Mouse (Mus musculus): ENCODE data around the gene 1700003F12Rik. TPM values are rescaled to one million over a fixed set of nuclear protein-coding genes. Genes with fewer than 3 reads are reported as not detected.

The 1700003F12Rik gene
- polyA plus RNA-seq (2015; fragmentation: Nextera tagmentation; extraction: Ambion mirVana) = 0.76 and 2.1 TPM in 2 replicates

DNA sequence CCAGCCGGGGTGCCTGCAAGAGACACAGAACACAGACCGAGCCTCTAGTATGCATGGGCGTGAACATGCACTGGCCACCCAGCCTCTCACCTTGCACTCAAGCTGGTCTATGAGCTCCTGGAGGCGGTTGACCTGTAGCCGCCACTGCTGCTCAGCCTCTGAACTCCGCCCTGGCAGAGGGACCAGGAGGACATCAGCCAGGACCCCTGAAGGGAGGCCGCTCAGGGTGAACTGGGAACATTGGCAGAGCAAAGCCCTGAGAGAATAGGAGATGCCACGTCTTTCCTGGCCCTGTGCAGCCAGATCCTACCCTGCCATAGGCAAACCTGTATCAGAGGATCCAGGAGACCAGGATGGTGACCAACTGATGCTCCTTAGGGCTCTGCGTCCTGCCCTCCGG lies at the start of gene 1700003F12Rik:
TSS of gene 1700003F12Rik (plus strand) at position 375 of the 400 bp plus-strand sequence.
- peaks cover 21% of the 10 kb centered on the region for H3K27me3 ChIP-seq
- 0 out of 2 replicates have a peak, but pooled peaks cover under 1% of the 10 kb centered on the region for H3K36me3 ChIP-seq
- H3K9ac ChIP-seq = no peak within 1 kb of the TSS
- no peak for ATAC-seq (ENCODE audit: low read depth)
- H3K4me3 ChIP-seq = no peak within 1 kb of the TSS
- no peak within 1 kb of the TSS for H3K4me2 ChIP-seq
- H3K9me3 ChIP-seq = no peaks in the 10 kb centered on the region
- H3K4me1 ChIP-seq (replicated peaks) = peaks cover 19% of the 10 kb centered on the region
- H3K27ac ChIP-seq (replicated peaks) = no peak within 1 kb of the TSS
- WGBS = 92% methylated on average over 10 of the region's 10 CpGs

DNA sequence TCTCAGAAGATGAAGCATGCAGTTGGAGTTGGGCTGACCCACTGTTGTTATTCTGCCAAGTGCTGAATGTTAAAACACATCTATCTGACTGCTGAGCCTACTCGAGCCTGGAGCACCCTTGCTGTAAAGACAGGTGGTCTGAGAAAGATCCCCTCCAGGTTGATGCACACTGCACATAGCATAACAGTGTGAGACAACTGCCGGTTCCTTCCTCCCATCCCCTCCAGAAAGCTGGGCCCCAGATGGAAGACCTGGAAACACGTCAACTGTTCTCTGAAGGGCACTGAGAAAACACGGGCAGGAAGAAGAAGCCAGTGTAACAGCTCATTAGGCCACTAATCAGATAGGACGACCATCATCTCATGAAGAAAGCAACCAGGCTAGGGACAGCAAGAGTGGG lies 48.3 kb upstream of the 1700003F12Rik start:
- peaks cover 16% of the 10 kb centered on the region for H3K36me3 ChIP-seq
- WGBS = 48% methylated on average over 5 of the region's 5 CpGs
- H3K4me3 ChIP-seq = no peak overlapping the region
- no peaks in the 10 kb centered on the region for H3K27me3 ChIP-seq
- H3K4me1 ChIP-seq (replicated peaks) = peaks cover 5% of the 10 kb centered on the region
- H3K27ac ChIP-seq (replicated peaks) = no peak overlapping the region
- ATAC-seq (ENCODE audit: low read depth) = no peak
- no peak overlapping the region for H3K9ac ChIP-seq
- no peaks in the 10 kb centered on the region for H3K9me3 ChIP-seq
- H3K4me2 ChIP-seq = no peak overlapping the region

DNA sequence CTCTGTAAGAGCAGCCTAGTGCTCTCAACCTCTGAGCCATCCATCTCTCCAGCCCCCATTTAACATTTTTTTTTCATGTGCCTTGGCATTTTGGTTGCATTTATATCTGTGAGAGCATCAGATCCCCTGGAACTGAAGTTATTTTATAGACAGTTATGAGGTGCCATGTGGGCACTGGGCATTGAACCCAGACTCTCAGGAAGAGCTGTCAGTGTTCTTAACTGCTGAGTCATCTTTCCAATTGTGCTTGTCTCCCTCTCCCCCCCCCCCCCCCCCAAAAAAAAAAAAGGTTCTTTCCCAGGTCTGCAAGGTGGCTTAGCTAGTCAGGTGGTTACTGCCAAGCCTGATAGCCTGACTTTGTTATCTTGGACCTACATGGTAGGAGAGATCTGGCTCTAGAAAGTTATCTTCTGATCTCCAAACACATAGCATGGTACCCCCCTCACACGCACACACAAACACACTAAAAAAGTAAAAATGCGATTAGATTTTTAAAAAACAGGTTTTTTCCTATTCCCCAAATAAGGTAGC lies 47.1 kb upstream of the 1700003F12Rik start:
- H3K9me3 ChIP-seq = no peaks in the 10 kb centered on the region
- H3K4me1 ChIP-seq (replicated peaks) = peaks cover 5% of the 10 kb centered on the region
- no peak for ATAC-seq (ENCODE audit: low read depth)
- H3K4me3 ChIP-seq = no peak overlapping the region
- no peak overlapping the region for H3K27ac ChIP-seq (replicated peaks)
- WGBS = 95% methylated on average over 2 of the region's 2 CpGs
- H3K9ac ChIP-seq = no peak overlapping the region
- H3K27me3 ChIP-seq = no peaks in the 10 kb centered on the region
- H3K4me2 ChIP-seq = no peak overlapping the region
- H3K36me3 ChIP-seq = peaks cover 26% of the 10 kb centered on the region

GRCm38 (mm10) chr2:154500758-154501157 lies 46.1 kb upstream of the 1700003F12Rik start:
- 82% methylated on average over 3 of the region's 3 CpGs for WGBS
- H3K36me3 ChIP-seq = peaks cover 27% of the 10 kb centered on the region
- peaks cover 5% of the 10 kb centered on the region for H3K4me1 ChIP-seq (replicated peaks)
- H3K4me2 ChIP-seq = no peak overlapping the region
- no peak overlapping the region for H3K9ac ChIP-seq
- ATAC-seq (ENCODE audit: low read depth) = no peak
- no peaks in the 10 kb centered on the region for H3K27me3 ChIP-seq
- no peak overlapping the region for H3K4me3 ChIP-seq
- no peaks in the 10 kb centered on the region for H3K9me3 ChIP-seq
- H3K27ac ChIP-seq (replicated peaks) = no peak overlapping the region

GRCm38 (mm10) chr2:154507076-154507475 lies 39.8 kb upstream of the 1700003F12Rik start:
- no peak for ATAC-seq (ENCODE audit: low read depth)
- Histone ChIP-seq H3K9ac (no peak overlapping the region), H3K36me3 (peaks cover 52% of the 10 kb centered on the region), H3K4me1 (replicated peaks) (0 out of 2 replicates have a peak, but pooled peaks cover 4% of the 10 kb centered on the region), H3K27ac (replicated peaks) (no peak overlapping the region), H3K4me2 (no peak overlapping the region), H3K9me3 (no peaks in the 10 kb centered on the region), H3K27me3 (no peaks in the 10 kb centered on the region), H3K4me3 (no peak overlapping the region)
- 40% methylated on average over 2 of the region's 2 CpGs for WGBS

DNA sequence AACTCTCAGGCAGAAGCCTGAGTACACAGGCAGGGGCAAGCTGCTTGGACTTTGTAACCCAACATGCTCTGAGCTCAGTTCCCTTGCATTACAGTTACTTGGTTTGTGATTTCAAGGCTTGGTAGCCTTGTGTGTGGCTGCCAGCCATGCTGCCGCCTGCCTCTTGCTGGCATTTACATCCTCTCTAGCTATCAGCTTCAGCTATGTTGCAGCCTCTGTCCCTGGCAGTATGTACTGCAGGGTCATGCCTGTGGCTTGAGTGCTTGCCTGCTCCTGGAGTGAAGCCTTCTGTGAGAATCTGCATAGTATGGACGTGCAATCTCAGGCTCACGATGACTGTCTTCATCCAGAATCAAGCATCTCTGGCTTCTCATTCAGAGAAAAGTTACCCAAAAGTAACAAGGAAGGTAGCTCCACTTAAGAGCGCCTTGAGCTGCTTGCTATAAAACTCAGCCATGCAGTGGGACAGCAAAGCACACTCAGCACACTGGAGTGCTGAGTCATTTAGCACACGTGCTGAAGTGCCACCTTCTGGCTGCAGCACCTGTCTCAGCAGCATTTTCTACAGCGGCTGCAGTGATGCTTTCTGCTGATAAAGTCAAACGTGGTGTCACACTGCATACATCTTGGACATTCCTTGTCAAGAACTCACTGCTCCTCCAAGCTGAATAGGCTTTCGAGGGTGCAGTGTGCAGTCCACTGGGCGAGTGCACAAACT lies 39.2 kb upstream of the 1700003F12Rik start:
- H3K27me3 ChIP-seq = no peaks in the 10 kb centered on the region
- H3K4me2 ChIP-seq = no peak overlapping the region
- ATAC-seq (ENCODE audit: low read depth) = no peak
- H3K36me3 ChIP-seq = peaks cover 57% of the 10 kb centered on the region
- H3K4me1 ChIP-seq (replicated peaks) = 0 out of 2 replicates have a peak, but pooled peaks cover 4% of the 10 kb centered on the region
- no peak overlapping the region for H3K9ac ChIP-seq
- 80% methylated on average over 9 of the region's 9 CpGs for WGBS
- no peaks in the 10 kb centered on the region for H3K9me3 ChIP-seq
- H3K4me3 ChIP-seq = no peak overlapping the region
- H3K27ac ChIP-seq (replicated peaks) = no peak overlapping the region

GRCm38 (mm10) chr2:154508450-154508849 lies 38.4 kb upstream of the 1700003F12Rik start:
- Histone ChIP-seq H3K4me3 (no peak overlapping the region), H3K4me2 (no peak overlapping the region), H3K9ac (no peak overlapping the region), H3K36me3 (peaks cover 52% of the 10 kb centered on the region), H3K4me1 (replicated peaks) (0 out of 2 replicates have a peak, but pooled peaks cover 4% of the 10 kb centered on the region), H3K9me3 (no peaks in the 10 kb centered on the region), H3K27ac (replicated peaks) (no peak overlapping the region), H3K27me3 (no peaks in the 10 kb centered on the region)
- no peak for ATAC-seq (ENCODE audit: low read depth)
- 85% methylated on average over 4 of the region's 4 CpGs for WGBS

DNA sequence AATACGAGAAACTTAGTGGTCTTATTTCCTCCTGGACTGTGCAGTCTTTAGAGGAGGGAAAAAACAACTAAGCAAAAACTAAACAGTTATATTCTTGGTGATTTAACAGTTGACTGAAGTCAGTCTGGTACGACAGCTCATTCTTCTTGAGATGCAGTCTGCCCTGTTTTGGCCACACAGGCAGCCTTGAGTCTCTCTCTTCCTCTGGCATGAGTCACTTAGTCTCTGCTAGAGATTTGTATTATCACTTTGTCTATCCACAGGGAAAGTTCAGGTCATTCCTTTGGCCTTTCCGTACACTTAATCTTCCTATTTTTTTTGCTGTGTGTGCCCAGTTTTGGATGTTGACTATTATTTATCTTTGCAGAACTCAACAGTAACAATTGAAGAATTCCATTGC lies 36.7 kb upstream of the 1700003F12Rik start:
- Histone ChIP-seq H3K27ac (replicated peaks) (no peak overlapping the region), H3K36me3 (peaks cover 40% of the 10 kb centered on the region), H3K4me3 (no peak overlapping the region), H3K9ac (no peak overlapping the region), H3K9me3 (no peaks in the 10 kb centered on the region), H3K4me1 (replicated peaks) (0 out of 2 replicates have a peak, but pooled peaks cover 4% of the 10 kb centered on the region), H3K27me3 (no peaks in the 10 kb centered on the region), H3K4me2 (no peak overlapping the region)
- WGBS = 95% methylated on average over 3 of the region's 3 CpGs
- ATAC-seq (ENCODE audit: low read depth) = no peak

DNA sequence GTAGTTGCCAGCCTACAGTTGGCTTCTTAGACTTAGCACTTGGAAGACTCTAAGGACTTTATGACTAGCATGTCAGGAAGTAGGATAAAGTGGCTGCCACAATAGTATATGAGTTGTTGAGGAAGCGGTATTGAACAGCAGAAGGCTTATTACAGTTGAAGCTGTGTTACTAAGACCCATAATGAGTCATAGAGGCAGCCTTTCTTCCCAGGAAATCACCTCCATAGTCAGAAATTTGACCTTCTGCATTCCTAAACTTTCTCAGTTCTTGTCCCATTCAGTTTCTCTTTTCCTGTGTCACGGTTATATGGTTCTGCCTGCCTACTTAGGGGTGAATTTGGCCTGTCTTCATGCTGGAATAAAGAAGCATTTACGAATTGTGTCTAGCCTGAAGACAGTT lies 29.9 kb upstream of the 1700003F12Rik start:
- Histone ChIP-seq H3K4me1 (replicated peaks) (no peaks in the 10 kb centered on the region), H3K27ac (replicated peaks) (no peak overlapping the region), H3K9me3 (no peaks in the 10 kb centered on the region), H3K27me3 (no peaks in the 10 kb centered on the region), H3K36me3 (peaks cover 44% of the 10 kb centered on the region), H3K4me3 (no peak overlapping the region), H3K4me2 (no peak overlapping the region), H3K9ac (no peak overlapping the region)
- WGBS = 91% methylated on average over 3 of the region's 3 CpGs
- no peak for ATAC-seq (ENCODE audit: low read depth)

DNA sequence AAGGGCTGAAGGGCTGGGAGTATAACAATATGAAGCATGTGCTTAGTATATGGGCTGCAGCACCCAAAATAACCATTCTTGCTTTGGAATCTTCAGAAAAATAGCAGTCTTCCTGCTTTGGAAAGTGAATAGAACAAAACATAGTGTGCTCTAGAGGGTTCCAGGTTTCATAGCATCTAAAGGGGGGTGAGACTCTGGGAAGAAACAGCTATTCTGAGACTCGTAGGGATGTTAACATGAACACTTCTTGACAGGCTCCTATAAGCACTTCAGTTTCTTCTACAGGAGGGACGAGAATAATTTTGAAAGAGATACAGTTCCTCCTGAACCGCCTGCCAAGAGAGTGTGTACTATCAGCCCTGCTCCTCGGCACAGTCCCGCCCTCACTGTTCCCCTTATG lies 29.5 kb upstream of the 1700003F12Rik start:
- WGBS = 97% methylated on average over 5 of the region's 5 CpGs
- Histone ChIP-seq H3K27me3 (no peaks in the 10 kb centered on the region), H3K9me3 (no peaks in the 10 kb centered on the region), H3K27ac (replicated peaks) (no peak overlapping the region), H3K4me3 (no peak overlapping the region), H3K4me2 (no peak overlapping the region), H3K9ac (no peak overlapping the region), H3K4me1 (replicated peaks) (no peaks in the 10 kb centered on the region), H3K36me3 (peaks cover 42% of the 10 kb centered on the region)
- no peak for ATAC-seq (ENCODE audit: low read depth)

GRCm38 (mm10) chr2:154521449-154521848 lies 25.4 kb upstream of the 1700003F12Rik start:
- H3K4me1 ChIP-seq (replicated peaks) = no peaks in the 10 kb centered on the region
- H3K9ac ChIP-seq = no peak overlapping the region
- H3K9me3 ChIP-seq = no peaks in the 10 kb centered on the region
- ATAC-seq (ENCODE audit: low read depth) = no peak
- H3K36me3 ChIP-seq = peaks cover 68% of the 10 kb centered on the region
- no peak overlapping the region for H3K4me2 ChIP-seq
- H3K27ac ChIP-seq (replicated peaks) = no peak overlapping the region
- H3K27me3 ChIP-seq = no peaks in the 10 kb centered on the region
- no peak overlapping the region for H3K4me3 ChIP-seq

- Histone ChIP-seq H3K4me2 (no peak overlapping the region), H3K36me3 (peaks cover 67% of the 10 kb centered on the region), H3K27ac (replicated peaks) (no peak overlapping the region), H3K4me1 (replicated peaks) (no peaks in the 10 kb centered on the region), H3K9ac (no peak overlapping the region), H3K9me3 (no peaks in the 10 kb centered on the region), H3K27me3 (no peaks in the 10 kb centered on the region), H3K4me3 (no peak overlapping the region)
- no peak for ATAC-seq (ENCODE audit: low read depth)
- WGBS = 94% methylated on average over 5 of the region's 5 CpGs
These were observed 24.6 kb upstream of the 1700003F12Rik start for GRCm38 (mm10) chr2:154522334-154522733.

DNA sequence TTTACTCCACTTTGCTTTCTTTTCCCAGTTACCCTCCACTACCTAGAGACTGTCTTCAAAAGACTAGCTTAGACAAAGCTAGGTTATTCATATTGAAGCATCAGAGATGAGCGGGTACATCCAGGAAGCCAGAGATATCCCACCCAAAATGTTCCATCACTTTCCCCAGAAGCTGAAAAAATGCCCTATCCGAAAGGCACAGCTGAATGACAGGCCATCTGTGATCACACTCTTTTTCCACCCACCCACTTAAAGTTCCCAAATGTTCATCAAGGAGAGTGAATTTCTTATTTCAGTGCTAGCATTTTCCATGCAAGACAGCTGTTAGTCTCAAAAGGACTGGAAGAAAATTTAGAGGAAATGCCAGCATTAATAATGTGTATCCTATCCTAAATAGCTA lies 21.6 kb upstream of the 1700003F12Rik start:
- H3K27ac ChIP-seq (replicated peaks) = no peak overlapping the region
- no peaks in the 10 kb centered on the region for H3K27me3 ChIP-seq
- H3K4me1 ChIP-seq (replicated peaks) = no peaks in the 10 kb centered on the region
- H3K4me2 ChIP-seq = no peak overlapping the region
- no peak for ATAC-seq (ENCODE audit: low read depth)
- peaks cover 73% of the 10 kb centered on the region for H3K36me3 ChIP-seq
- no peaks in the 10 kb centered on the region for H3K9me3 ChIP-seq
- H3K4me3 ChIP-seq = no peak overlapping the region
- no peak overlapping the region for H3K9ac ChIP-seq
- WGBS = 94% methylated on average over 2 of the region's 2 CpGs

Measured in neural tube, embryonic 13.5 days (tissue).